Mouse (Mus musculus) liver, adult 2 months (tissue): ENCODE measurements around the gene Slc24a2.

Source experiments
- CTCF ChIP-seq: fragments of 200-500 bp; IDR thresholded peaks from 2 replicates; pipeline ENCODE4 v1.5.1; 2011; ENCODE audit warnings: low read depth, low read length, control low read depth
- POLR2A ChIP-seq: fragments of 200-500 bp; IDR thresholded peaks from 2 replicates; pipeline ENCODE4 v1.6.1; 2011; ENCODE audit warnings: low read length, control low read depth; ENCODE audit not compliant: insufficient read depth; ENCODE audit errors: extremely low read depth

DNA sequence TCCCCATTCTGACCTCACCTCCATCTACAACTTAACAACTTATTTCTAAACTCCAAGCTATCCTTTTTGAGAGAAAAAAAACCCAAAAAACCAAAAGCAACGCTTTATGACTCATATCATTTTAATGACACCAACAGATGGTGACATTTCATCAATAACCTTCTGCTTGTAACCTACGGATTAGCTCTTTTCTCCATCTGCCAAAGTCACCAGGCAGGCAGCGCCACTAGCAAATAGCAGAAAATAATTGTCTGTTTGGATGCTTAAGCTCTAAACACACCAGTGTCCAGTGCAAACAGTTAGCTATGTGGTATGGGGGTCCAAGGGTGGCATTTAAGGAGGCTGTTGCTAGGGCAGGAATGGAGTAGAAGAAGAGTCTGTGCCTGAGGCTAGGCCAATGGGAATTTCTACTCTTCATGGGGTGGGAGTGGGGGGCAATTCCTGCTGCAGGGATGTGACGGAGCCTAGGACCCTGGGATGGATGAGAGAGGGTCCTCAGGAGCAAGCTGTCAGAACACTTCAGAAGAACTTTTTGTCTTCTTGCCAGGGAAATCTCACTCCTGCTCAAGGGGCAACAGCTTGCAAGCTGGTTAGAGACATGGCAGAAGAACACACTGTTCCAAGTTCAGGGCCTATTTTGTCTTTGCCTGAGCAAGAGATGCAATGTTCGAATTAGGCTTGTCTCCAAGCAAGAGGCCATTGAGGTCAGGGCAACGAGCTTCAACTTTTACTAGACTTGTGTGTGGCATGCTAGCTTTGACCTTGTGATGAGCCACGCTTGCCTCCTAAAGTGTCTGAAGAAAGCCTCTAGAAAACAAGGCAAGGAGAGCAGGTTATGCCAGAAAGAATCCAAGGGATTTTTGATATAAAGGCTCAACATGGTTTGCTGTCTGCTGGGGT, 216.3 kb downstream of the Slc24a2 start:
- TF ChIP-seq CTCF (no peak), POLR2A (no peak)
